Mouse (Mus musculus): ENCODE data around the gene Fiz1. TPM values are rescaled to one million over a fixed set of nuclear protein-coding genes. Genes with fewer than 3 reads are reported as not detected.

Gene Fiz1
- total and polyA plus RNA-seq, 2 experiments = 6.2 to 19.3 TPM

DNA sequence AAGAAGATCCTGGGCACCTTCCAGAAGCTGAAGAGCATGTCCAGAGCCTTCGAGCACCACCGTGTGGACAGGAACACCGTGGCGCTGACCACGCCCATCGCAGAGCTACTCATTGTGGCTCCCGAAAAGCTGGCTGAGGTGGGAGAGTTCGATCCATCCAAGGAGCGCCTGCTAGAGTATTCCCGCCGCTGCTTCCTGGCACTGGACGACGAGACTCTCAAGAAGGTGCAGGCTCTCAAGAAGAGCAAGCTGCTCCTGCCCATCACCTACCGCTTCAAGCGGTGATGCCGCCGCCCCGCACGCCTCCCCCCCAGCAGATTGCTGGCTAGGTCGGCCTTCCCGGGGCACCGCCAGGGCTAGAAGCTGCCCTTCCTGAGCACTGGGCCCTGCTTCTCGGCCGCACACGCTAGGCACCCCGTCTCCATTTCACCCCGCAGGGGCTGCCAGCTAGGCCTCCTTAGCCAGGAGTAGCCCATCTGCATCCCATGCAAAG lies 45.8 kb upstream of the Fiz1 start:
- Histone ChIP-seq H3K9ac (ENCODE audit: low read depth, low read length) (peak overlapping the region; percentile 57), H3K36me3 (ENCODE audit: control insufficient read depth, insufficient read depth, low read length) (no peaks in the 10 kb centered on the region), H3K79me2 (ENCODE audit: control insufficient read depth, insufficient read depth, low read length) (peaks cover 16% of the 10 kb centered on the region; the same call in 1 of the 2 replicates), H3K4me3 (ENCODE audit: insufficient read depth, low read depth, low read length) (peak overlapping the region; percentile 79), H3K27me3 (ENCODE audit: control insufficient read depth, insufficient read depth, low read length) (peaks cover 5% of the 10 kb centered on the region), H3K27ac (replicated peaks; ENCODE audit: insufficient read depth, low read depth, low read length) (peak overlapping the region; percentile 53), H3K4me1 (ENCODE audit: control insufficient read depth, insufficient read depth, low read length) (peaks cover 7% of the 10 kb centered on the region)
- peak; percentile 65 for DNase-seq (ENCODE audit: extremely low read depth, low read depth, low spot score)
- peak; percentile 90 for TF ChIP-seq CTCF (IDR thresholded peaks at IDR 0.05; ENCODE audit: low read depth, low read length)
- no peak for TF ChIP-seq POLR2A (IDR thresholded peaks at IDR 0.05; ENCODE audit: extremely low read depth, insufficient read depth, low read length)
- WGBS = under 1% methylated on average over 27 of the region's 27 CpGs

DNA sequence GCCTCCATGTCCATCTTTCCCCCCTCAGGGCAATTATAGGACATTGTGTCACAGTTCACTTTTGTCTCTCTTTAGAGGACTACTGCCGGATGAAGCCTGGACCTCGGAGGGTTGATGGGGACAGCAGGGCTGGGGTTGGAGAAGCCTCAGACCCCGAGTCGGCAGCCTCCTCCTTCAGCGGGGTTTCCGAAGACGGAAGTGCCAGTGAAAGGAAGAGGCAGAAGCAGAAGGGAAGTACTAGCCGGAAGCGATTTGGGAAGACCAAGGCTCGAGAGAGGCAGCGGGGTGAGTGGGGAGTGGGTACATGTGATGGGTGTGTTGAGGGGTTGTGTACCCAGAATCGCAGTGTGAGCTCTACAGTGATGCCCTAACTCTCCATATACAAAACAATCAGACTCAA lies 44.9 kb upstream of the Fiz1 start:
- peaks cover 12% of the 10 kb centered on the region; the same call in 1 of the 2 replicates for H3K79me2 ChIP-seq (ENCODE audit: control insufficient read depth, insufficient read depth, low read length)
- peaks cover 5% of the 10 kb centered on the region for H3K27me3 ChIP-seq (ENCODE audit: control insufficient read depth, insufficient read depth, low read length)
- H3K4me3 ChIP-seq (ENCODE audit: insufficient read depth, low read depth, low read length) = no peak overlapping the region
- no peak overlapping the region for H3K27ac ChIP-seq (replicated peaks; ENCODE audit: insufficient read depth, low read depth, low read length)
- DNase-seq (ENCODE audit: extremely low read depth, low read depth, low spot score) = no peak
- TF ChIP-seq CTCF (IDR thresholded peaks at IDR 0.05; ENCODE audit: low read depth, low read length) (no peak), POLR2A (IDR thresholded peaks at IDR 0.05; ENCODE audit: extremely low read depth, insufficient read depth, low read length) (no peak)
- no peak overlapping the region for H3K9ac ChIP-seq (ENCODE audit: low read depth, low read length)
- WGBS = 86% methylated on average over 12 of the region's 12 CpGs
- peaks cover 7% of the 10 kb centered on the region for H3K4me1 ChIP-seq (ENCODE audit: control insufficient read depth, insufficient read depth, low read length)
- no peaks in the 10 kb centered on the region for H3K36me3 ChIP-seq (ENCODE audit: control insufficient read depth, insufficient read depth, low read length)

DNA sequence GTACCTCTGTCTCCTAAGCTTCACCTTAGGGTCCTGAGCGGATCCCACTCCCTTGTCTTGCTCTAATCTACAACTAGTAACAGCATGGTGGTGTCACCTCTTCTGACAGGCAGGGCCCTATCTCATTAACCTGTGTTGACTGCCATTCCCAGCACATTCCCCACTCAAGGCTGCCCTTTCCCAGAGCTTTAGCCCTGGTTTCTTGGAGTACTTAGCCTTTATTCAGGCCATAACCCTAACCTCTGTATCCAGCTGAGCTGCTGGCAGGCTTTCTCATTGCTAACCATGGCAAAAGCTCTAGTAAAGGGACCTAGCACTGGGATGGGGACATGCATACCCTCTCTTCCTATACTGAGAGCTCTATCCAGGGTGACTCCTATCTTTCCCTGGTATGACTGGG lies 44.1 kb upstream of the Fiz1 start:
- Histone ChIP-seq H3K9ac (ENCODE audit: low read depth, low read length) (no peak overlapping the region), H3K79me2 (ENCODE audit: control insufficient read depth, insufficient read depth, low read length) (peaks cover 6% of the 10 kb centered on the region; the same call in 1 of the 2 replicates), H3K4me3 (ENCODE audit: insufficient read depth, low read depth, low read length) (no peak overlapping the region), H3K27me3 (ENCODE audit: control insufficient read depth, insufficient read depth, low read length) (peaks cover 12% of the 10 kb centered on the region), H3K36me3 (ENCODE audit: control insufficient read depth, insufficient read depth, low read length) (no peaks in the 10 kb centered on the region), H3K27ac (replicated peaks; ENCODE audit: insufficient read depth, low read depth, low read length) (no peak overlapping the region), H3K4me1 (ENCODE audit: control insufficient read depth, insufficient read depth, low read length) (peaks cover 5% of the 10 kb centered on the region; the same call in 1 of the 2 replicates)
- DNase-seq (ENCODE audit: extremely low read depth, low read depth, low spot score) = no peak
- 88% methylated on average over 1 of the region's 1 CpGs for WGBS
- TF ChIP-seq CTCF (IDR thresholded peaks at IDR 0.05; ENCODE audit: low read depth, low read length) (no peak), POLR2A (IDR thresholded peaks at IDR 0.05; ENCODE audit: extremely low read depth, insufficient read depth, low read length) (no peak)

DNA sequence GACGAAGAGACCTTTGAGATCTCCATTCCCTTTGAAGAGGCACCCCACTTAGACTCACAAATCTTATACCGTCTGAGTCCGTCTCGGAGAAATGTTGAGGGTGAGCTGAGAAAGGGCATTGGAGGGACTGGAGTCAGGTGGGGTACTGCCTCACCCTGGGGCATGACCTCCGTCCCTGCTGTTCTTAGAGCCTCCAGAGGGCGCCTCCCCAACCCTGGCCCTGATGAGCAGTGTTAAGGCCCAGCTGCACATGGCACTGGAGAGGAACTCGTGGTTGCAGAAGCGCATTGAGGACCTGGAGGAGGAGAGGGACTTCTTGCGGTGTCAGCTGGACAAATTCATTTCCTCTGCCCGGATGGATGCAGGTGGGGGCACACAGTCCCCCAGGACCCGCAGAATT lies 43.3 kb upstream of the Fiz1 start:
- Histone ChIP-seq H3K36me3 (ENCODE audit: control insufficient read depth, insufficient read depth, low read length) (no peaks in the 10 kb centered on the region), H3K27ac (replicated peaks; ENCODE audit: insufficient read depth, low read depth, low read length) (no peak overlapping the region), H3K4me1 (ENCODE audit: control insufficient read depth, insufficient read depth, low read length) (peaks cover 1% of the 10 kb centered on the region; the same call in 1 of the 2 replicates), H3K9ac (ENCODE audit: low read depth, low read length) (no peak overlapping the region), H3K27me3 (ENCODE audit: control insufficient read depth, insufficient read depth, low read length) (peaks cover 19% of the 10 kb centered on the region), H3K79me2 (ENCODE audit: control insufficient read depth, insufficient read depth, low read length) (peaks cover 2% of the 10 kb centered on the region; the same call in 1 of the 2 replicates), H3K4me3 (ENCODE audit: insufficient read depth, low read depth, low read length) (no peak overlapping the region)
- WGBS = 38% methylated on average over 11 of the region's 11 CpGs
- DNase-seq (ENCODE audit: extremely low read depth, low read depth, low spot score) = no peak
- TF ChIP-seq POLR2A (IDR thresholded peaks at IDR 0.05; ENCODE audit: extremely low read depth, insufficient read depth, low read length) (no peak), CTCF (IDR thresholded peaks at IDR 0.05; ENCODE audit: low read depth, low read length) (peak; percentile 42)

DNA sequence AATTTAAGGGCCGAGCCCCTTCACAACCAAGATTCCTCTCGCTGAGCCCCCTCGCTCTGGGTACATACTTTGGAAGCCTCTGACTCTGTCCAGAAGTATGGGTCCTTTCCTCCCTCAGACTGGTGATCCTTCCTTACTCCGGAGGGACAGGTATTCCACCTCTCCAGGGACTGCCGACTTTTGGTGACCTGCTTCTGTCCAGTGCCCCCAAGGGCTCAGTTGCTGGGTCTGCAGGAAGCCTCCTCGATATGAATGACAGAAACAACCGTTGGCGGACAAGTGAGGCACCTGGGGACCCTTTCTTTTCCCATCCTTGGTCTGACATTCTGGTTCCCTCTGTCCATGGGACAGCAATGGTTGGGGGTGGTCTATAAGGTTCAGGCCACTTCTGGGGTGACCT lies 42.9 kb upstream of the Fiz1 start:
- Histone ChIP-seq H3K4me3 (ENCODE audit: insufficient read depth, low read depth, low read length) (no peak overlapping the region), H3K9ac (ENCODE audit: low read depth, low read length) (no peak overlapping the region), H3K27me3 (ENCODE audit: control insufficient read depth, insufficient read depth, low read length) (peaks cover 22% of the 10 kb centered on the region), H3K79me2 (ENCODE audit: control insufficient read depth, insufficient read depth, low read length) (no peaks in the 10 kb centered on the region), H3K36me3 (ENCODE audit: control insufficient read depth, insufficient read depth, low read length) (no peaks in the 10 kb centered on the region), H3K27ac (replicated peaks; ENCODE audit: insufficient read depth, low read depth, low read length) (no peak overlapping the region), H3K4me1 (ENCODE audit: control insufficient read depth, insufficient read depth, low read length) (peaks cover 1% of the 10 kb centered on the region; the same call in 1 of the 2 replicates)
- no peak for DNase-seq (ENCODE audit: extremely low read depth, low read depth, low spot score)
- WGBS = 47% methylated on average over 8 of the region's 8 CpGs
- TF ChIP-seq POLR2A (IDR thresholded peaks at IDR 0.05; ENCODE audit: extremely low read depth, insufficient read depth, low read length) (no peak), CTCF (IDR thresholded peaks at IDR 0.05; ENCODE audit: low read depth, low read length) (no peak)

DNA sequence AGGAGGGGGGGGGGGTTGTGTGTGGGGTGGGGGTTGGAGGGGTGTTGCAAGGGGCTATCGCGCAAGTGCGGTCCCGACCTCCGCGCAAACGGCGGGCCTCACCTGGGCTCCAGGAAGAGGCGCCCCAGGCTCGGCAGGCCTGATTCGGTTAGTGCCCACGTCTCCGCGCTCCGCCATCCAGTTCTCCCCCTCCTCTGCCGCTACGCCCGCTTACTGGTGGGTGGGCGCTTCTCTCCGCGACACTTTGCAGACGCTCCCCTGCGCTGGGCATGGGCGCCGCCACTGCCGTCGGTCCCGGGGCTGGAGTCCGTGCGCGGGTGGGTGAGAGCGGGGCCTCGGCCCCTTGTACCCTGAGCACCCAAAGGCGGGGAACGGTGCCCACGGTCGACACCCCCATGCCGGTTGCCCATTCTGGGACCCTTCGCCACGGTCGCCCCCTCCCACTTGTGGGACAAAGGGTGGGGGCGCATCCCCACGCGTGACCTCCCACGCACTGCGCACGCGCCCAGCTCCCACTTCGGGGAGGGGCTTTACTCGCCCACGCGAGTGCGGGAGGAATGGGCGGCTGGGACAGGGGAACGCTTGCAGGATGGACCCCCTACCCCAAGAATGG lies 42.3 kb upstream of the Fiz1 start:
- Histone ChIP-seq H3K79me2 (ENCODE audit: control insufficient read depth, insufficient read depth, low read length) (no peaks in the 10 kb centered on the region), H3K4me1 (ENCODE audit: control insufficient read depth, insufficient read depth, low read length) (peaks cover 3% of the 10 kb centered on the region), H3K9ac (ENCODE audit: low read depth, low read length) (no peak overlapping the region), H3K27me3 (ENCODE audit: control insufficient read depth, insufficient read depth, low read length) (peaks cover 22% of the 10 kb centered on the region), H3K4me3 (ENCODE audit: insufficient read depth, low read depth, low read length) (no peak overlapping the region), H3K36me3 (ENCODE audit: control insufficient read depth, insufficient read depth, low read length) (no peaks in the 10 kb centered on the region), H3K27ac (replicated peaks; ENCODE audit: insufficient read depth, low read depth, low read length) (no peak overlapping the region)
- WGBS = 4% methylated on average over 52 of the region's 55 CpGs
- TF ChIP-seq CTCF (IDR thresholded peaks at IDR 0.05; ENCODE audit: low read depth, low read length) = no peak
- no peak for TF ChIP-seq POLR2A (IDR thresholded peaks at IDR 0.05; ENCODE audit: extremely low read depth, insufficient read depth, low read length)
- DNase-seq (ENCODE audit: extremely low read depth, low read depth, low spot score) = no peak

Data from liver, adult 2 months (tissue).